Mouse (Mus musculus) embryo, embryonic 11.5 days (tissue): ENCODE measurements at regions not wholly inside any gene's neighbourhood (a gene's known extent, or its start where the extent isn't known, plus 50 kb on each side); places are given as distances from the start of the nearest gene placed in this dataset.
A peak's percentile ranks its signal among the peaks of the same experiment; 100 is the strongest.

ENCODE experiments used
- DNase-seq: peaks from one replicate; pipeline ENCODE4 v3.0.0-alpha.2; 2012; ENCODE audit warnings: low read depth, low spot score

- DNase-seq: no peak
Observed at GRCm38 (mm10) chr13:31330731-31331130, 225.2 kb upstream of the Foxq1 start.

GRCm38 (mm10) chr13:31334981-31335380 is 221.0 kb upstream of the Foxq1 start:
- DNase-seq: no peak

- no peak for DNase-seq
Observed at GRCm38 (mm10) chr13:31337631-31338030, 218.3 kb upstream of the Foxq1 start.

GRCm38 (mm10) chr13:31339386-31339785 is 216.5 kb upstream of the Foxq1 start:
- DNase-seq: no peak

- DNase-seq: no peak
Observed at GRCm38 (mm10) chr13:31339901-31340300, 216.0 kb upstream of the Foxq1 start.

- no peak for DNase-seq
Observed at GRCm38 (mm10) chr13:31340363-31340948, 215.5 kb upstream of the Foxq1 start.

GRCm38 (mm10) chr13:31341282-31342100 is 214.4 kb upstream of the Foxq1 start:
- no peak for DNase-seq

- no peak for DNase-seq
Observed at GRCm38 (mm10) chr13:31346205-31346604, 209.7 kb upstream of the Foxq1 start.

GRCm38 (mm10) chr13:31347000-31347399 is 208.9 kb upstream of the Foxq1 start:
- DNase-seq: no peak

- no peak for DNase-seq
Observed at GRCm38 (mm10) chr13:31349671-31350070, 206.3 kb upstream of the Foxq1 start.

- no peak for DNase-seq
Observed at GRCm38 (mm10) chr13:31351481-31351880, 204.5 kb upstream of the Foxq1 start.

- DNase-seq: no peak
Observed at GRCm38 (mm10) chr13:31352825-31353224, 203.1 kb upstream of the Foxq1 start.

- DNase-seq: no peak
Observed at GRCm38 (mm10) chr13:31359353-31359752, 196.6 kb upstream of the Foxq1 start.

GRCm38 (mm10) chr13:31362386-31362785 is 193.5 kb upstream of the Foxq1 start:
- no peak for DNase-seq

GRCm38 (mm10) chr13:31364369-31364768 is 191.6 kb upstream of the Foxq1 start:
- DNase-seq: no peak

GRCm38 (mm10) chr13:31367226-31367625 is 188.7 kb upstream of the Foxq1 start:
- no peak for DNase-seq

GRCm38 (mm10) chr13:31369182-31369581 is 186.8 kb upstream of the Foxq1 start:
- DNase-seq: no peak

GRCm38 (mm10) chr13:31370873-31371272 is 185.1 kb upstream of the Foxq1 start:
- no peak for DNase-seq

GRCm38 (mm10) chr13:31374006-31374405 is 181.9 kb upstream of the Foxq1 start:
- DNase-seq: no peak

- no peak for DNase-seq
Observed at GRCm38 (mm10) chr13:31393421-31394215, 162.3 kb upstream of the Foxq1 start.

GRCm38 (mm10) chr13:31396216-31396910 is 159.6 kb upstream of the Foxq1 start:
- DNase-seq: no peak

- peak; percentile 27 for DNase-seq
Observed at GRCm38 (mm10) chr13:31397246-31397645, 158.7 kb upstream of the Foxq1 start.
